Mouse (Mus musculus): ENCODE measurements around the gene Notch3.

DNA sequence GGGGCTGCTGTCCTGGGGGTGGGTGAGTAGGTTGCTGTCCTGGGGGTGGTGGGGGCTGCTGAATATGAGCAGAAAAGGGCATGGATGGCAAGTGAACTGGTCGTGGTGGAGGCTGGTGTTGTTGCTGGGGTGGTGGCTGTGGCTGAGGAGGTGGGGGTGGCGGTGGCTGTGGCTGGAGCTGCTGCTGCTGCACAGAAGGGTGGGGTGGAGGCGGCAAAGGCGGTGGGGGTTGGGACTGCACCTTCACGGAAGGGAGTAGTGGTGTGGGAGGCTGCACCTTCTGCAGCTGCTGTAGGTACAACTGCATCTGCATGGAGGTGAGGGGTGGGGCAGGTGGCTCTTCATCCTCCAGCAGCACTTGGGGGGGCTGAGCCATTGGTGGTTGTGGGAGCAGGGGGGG lies 34.4 kb upstream of the Notch3 start:
- TF ChIP-seq CTCF (IDR thresholded peaks at IDR 0.05; ENCODE audit: low read depth) (no peak), EP300 (IDR thresholded peaks at IDR 0.05; ENCODE audit: low read depth) (no peak)

All from liver, postnatal 0 days (tissue).